Mouse (Mus musculus) liver, adult (tissue): Measurements from ENCODE around the gene Zfp13.

ENCODE experiments used
- GATA4 ChIP-seq: IDR thresholded peaks from 2 replicates; pipeline ENCODE4 v1.6.1; 2014; ENCODE audit warnings: mild to moderate bottlenecking, low read length; ENCODE audit not compliant: insufficient replicate concordance

Zfp13 gene

DNA sequence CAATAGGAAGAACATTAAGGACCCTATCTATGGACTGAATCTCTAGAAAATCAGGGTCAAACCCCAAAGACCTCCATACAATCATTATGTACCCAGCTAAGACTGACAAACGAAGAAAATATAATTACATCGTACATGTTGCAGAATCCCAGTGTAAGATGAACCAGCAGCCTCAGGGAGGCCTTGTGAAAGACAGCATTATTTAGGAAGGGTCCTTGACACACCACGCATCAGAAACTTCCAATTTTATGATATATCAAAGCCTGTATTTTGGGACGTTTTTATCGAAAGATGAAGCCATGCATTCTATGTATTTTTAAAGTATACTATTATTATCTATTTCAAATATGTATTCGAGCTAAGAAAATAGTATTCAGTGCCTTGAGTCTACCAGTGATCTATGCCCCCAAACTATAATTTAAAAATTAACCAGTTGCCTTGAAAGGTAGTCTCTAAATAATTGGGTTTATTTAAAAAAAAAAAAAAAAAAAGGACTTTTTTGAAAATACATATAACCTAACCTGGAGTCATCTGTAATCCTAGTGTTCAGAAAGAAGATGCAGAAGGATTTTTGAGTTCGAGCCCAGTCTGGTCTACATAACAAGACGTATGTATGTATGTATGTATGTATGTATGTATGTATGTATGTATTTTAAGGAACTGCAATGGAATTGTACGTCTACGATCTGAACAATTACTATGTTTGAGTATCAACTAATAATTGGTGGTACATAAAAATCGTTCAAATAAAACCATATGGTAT is 51.4 kb downstream of the Zfp13 start:
- TF ChIP-seq GATA4 = no peak

DNA sequence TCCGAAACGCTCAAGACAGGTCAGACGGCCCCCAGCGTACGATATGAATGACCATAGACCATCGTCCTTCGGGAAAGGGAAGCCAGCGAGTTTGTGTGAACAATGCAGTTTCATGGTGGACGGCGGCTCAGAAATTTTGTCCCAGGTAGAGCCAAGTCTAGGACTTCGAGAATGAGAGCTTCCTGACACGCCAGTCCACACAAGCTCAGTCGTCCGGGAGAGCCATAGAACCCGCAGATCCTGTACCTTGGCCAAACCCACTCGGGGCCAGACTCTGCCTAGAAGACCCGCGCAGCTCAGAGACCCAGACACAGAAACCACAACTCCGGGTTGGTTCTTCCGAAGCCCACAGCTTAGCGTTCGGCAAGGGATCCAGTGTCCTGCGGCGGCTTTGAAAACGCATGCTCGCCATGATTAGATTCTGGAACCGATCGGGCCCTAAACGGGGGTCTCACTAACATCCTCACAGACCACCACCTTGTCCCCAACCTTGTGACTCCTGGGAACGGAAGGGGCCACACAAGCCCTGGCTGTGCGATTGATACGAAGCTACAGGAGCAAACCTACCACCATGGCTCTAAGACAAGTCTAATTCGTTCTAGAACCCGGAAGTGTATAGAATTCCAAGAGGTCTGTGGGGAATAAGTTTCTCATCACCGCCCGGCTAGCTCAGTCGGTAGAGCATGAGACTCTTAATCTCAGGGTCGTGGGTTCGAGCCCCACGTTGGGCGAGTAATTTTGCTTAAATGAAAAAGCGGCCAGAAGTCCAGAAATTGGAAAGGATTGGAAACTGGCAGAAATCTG is 52.4 kb downstream of the Zfp13 start:
- no peak for TF ChIP-seq GATA4

DNA sequence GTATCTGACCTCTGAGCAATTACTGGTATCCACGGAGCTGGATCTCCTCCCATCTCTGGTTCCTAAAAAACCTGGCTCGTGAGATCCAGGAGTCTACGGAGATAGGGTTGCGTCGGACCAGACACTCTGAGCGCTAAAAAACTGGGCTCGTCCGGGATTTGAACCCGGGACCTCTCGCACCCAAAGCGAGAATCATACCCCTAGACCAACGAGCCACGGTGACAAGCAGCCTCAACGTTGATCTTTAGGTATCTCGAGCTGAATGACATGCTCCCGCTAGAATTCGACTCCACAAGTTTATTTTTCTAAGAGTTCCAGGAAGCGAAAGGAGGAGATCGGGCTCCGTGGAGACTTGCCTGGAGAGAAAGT is 53.0 kb downstream of the Zfp13 start:
- TF ChIP-seq GATA4 = no peak

DNA sequence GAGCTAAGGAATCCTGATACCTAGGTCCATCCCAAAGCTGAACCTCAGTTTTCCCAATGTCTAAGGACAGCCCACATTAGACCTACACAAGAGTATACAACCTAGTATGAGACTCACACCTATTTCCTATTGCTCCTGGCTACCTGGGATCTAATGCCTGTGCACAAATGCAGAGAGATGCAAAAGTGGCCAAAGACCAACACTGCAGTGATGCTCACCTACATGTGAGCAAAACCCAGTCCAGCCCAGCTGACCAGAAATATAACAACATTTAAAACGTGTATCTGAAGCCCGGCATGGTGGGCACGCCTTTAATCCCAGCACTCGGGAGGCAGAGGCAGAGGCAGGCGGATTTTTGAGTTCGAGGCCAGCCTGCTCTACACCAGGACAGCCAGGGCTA is 53.4 kb downstream of the Zfp13 start:
- TF ChIP-seq GATA4 = no peak

DNA sequence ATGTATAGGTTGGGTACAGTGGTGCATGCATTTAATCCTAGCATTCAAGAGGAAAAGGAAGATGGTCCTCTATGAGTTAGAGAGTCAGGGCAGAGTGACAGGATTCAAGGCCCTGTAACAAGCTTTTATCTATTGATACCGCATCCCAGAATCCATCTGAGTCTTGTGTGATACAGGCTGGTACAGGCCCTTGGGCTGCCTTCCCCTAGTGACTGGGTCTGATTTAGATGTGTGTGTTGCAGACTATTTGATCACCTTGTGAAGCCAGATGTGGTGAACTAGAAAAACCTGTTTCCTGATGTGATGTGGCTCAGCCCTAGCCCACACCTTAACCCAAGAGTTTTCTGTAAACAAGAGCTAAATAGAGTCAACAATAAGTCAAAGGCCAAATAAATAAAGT is 54.5 kb downstream of the Zfp13 start:
- no peak for TF ChIP-seq GATA4

DNA sequence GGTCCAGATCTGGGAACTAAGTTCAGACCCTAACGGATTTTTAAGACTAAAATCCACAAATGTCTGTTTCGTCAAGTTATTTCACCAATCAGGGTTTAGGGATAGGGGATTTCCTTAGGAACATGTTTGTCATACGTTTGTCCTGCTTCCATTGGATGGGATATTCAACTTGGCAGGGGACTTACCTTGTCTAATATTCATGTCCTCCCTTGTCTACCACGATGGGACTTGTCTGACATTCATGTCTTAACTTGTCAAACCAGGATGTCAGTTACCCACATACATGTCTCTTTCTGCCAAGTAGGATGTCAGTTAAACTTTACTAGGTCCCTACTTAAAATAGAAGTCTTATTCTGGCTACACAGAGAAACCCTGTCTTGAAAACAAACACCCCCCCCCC is 55.3 kb downstream of the Zfp13 start:
- no peak for TF ChIP-seq GATA4

DNA sequence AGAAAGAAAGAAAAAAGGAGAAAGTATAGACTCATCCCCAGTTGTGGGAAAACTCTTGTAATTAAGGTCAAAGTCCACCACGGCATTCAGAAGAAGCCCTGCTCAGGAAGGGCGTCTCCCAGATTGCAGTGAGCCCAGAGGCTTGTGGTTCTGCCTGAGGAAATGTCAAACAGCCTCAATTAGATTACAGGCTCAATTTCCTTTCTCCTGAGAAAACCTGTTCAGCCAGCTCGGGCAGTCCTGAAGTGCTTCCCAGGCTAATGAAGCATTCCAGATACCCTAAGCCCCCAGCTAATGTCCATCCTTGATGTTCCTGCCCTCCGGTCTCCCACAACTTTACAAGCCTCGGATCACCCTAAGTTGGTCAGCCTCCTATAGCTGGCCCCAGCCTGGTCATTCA is 56.0 kb downstream of the Zfp13 start:
- TF ChIP-seq GATA4 = no peak

DNA sequence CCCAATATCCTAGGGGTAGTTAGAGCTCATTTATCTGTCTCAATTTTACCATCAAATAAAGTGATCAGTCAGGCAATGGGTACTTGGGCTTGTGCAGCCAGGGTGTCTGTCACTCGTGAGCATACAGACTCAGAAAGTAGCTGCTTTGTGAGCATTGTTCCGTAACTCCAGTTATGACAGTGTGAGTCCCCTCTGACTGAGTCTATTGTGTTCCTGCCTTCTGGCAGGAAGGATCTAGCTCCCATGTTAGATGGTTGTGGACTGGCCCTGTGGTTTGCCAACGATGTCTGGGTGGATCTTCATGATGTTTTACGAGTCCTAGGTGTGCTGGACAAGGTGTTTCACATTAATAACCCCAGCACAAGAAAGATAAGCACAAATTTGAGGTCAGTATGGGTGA is 56.5 kb downstream of the Zfp13 start:
- no peak for TF ChIP-seq GATA4

DNA sequence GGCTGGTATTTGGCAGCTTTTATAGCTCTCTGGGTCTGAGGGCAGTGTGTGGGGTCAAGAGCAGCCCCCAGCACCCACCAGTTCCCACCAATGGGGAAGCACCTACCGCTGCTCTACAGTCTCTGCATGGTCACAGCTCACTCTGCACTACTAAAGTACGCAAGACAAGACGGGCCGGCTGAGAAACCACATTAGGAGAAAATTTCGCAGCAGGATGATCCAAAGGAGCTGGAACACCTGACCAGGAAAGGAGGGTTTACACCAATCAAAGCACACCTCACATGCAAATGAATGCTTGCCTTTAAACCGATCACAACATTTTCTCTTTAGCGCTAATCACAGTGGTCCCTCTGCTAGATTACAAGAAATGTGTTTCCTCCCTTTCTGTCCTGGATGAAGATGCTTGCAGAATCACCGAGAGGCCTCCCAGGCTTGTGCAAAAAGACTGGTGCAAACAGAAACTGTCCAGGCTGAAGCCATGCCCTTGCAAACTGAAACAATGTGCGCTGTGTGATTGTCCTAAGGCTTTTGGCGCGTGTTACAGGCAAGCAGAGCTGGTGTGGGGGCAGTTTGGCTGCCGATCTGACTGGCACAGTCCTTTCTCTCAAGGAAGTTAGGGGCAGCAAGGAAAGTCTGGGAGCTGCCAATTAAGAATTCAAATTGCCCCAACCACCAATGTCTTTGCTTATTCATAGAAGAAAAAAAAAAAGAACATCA is 57.1 kb downstream of the Zfp13 start:
- no peak for TF ChIP-seq GATA4

DNA sequence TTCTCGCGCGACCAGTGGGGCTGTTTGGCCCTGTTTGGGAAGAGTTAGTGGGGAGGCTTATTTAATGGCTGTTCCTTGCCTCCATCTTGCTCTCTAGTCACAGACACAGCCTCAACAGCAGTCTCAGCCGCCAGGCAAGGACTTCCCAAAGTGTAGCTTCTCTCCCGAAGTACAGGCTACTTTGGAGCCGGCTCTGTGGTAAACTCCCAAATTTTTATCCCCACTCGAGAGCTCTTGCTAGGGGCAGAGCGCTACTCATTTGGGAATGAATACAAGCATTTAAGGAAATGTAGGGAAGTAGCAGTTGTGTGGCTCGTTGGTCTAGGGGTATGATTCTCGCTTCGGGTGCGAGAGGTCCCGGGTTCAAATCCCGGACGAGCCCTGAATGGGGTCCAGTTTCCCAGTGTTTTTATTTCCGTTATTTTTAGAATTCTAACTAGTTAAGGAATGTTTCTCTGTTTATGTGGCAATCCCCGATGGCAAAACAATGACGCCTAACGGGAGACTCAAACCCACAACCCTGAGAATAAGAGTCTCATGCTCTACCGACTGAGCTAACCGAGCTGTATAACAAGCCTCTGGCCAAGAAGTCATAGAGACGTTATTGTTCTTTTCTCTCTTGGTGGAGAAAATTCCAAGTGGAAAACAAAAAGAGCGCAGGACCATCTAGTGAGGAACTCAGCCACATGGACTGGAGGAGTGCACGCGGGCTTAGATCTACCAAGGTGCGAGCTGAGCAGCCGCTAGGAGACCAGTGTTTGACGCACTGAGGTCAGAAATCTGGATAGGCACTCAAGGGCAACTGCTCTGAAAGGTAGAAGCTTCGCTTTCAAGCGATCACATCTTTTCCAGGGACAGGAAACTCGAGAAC is 58.4 kb downstream of the Zfp13 start:
- no peak for TF ChIP-seq GATA4

DNA sequence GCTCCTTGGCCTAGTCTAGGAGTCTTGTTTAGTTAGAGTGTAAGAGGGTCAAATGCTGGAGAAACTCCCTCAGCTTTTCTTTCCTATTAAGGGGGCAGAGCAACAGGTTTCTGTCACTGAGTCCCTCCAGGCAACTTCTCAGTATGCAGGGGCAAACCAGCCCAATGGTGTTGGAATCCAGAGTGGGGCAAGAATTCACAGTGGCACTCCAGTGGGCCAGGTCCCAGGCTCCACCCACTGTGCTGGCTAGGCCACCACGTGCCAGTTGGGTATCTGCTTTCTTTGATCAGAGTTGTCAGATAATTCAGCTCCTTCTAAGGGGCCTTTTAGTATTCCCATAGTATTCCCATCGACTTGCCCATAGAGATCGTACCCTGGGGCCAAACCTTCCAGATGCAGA is 59.2 kb downstream of the Zfp13 start:
- no peak for TF ChIP-seq GATA4

DNA sequence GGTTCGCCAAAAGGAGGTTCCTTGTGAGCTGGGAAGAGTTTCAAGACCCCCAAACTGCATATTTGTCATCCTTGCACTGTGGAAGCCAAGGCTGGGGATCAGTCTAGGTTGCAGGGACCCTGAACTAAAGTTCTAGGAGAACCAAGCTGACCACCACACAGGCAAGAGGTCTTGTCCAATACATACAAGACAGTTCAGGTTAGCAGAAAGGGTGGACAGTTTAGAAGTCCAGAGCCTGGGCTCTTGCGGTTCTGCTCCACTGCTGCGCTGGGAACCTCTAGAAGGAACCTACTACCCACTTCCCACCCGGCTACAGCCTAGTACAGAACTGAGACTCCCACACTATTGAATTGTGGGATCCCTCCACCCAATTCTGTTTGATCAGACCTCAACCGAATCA is 59.7 kb downstream of the Zfp13 start:
- TF ChIP-seq GATA4 = no peak

DNA sequence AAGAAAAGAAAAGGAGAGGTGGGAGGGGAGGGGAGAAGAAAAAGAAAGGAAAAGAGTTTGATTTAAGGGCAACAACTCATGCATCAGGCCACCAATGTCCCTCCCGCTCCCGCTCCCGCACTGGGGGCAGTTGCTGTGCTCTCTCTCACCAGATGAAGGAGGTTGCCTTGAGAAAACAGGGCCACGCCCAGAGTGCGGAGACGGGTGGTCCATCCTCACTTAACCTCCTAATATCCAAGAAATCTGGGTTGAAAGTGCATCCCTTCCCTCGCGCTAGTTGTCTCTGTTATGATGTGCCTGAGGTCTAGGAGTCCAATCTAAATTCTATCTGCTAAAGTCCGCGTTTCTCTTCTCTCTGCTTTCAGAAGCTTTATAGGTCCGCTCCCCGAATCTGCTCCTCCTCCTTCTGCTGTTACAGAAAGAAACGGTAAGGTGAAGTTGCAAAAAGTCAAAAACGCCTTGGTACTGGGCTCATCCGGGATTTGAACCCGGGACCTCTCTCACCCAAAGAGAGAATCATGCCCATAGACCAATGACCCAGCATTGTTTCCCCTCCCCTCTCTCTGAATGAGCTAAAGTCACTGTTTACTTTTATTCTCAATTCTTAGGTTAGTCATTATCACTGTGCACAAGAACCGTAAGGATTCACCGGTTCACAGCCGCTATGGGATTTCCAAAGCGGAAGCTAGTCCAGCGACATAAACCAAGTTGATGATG is 60.8 kb downstream of the Zfp13 start:
- no peak for TF ChIP-seq GATA4

DNA sequence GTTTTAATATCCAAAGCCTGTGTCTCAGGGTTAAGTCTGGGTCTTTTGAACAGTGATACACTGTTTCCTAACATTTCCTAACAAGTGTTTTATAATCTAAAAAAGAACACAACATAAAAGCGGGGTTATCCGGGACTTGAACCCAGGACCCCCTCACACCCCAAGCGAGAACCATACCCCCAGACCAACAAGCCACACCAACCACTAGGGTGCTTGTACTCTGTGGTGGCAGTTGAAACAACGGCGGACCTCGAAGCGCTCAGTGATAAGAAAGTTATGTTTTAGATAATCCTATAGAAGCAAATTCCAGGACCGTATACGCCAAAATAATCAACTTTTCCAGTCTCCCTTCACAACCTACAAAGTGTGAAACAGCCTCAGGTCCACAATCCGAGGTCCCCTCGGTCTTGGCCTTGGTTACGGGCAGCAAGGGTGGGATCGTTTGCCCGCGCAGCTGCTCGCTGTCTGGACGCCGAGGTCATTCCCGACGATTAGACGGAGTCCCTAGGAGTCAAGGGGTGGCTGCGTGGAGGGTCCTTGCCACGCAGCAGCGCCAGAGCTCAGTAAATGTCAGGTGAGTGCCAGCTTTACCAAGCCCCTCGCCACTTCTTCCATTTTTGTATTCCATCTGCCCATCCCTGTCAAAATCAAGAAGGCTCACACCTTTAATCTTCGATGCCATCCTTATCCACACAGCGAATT is 61.6 kb downstream of the Zfp13 start:
- no peak for TF ChIP-seq GATA4
